Mouse (Mus musculus): ENCODE results near the gene Mycn. TPM values are rescaled to one million over a fixed set of nuclear protein-coding genes. Genes with fewer than 3 reads are reported as not detected.

The Mycn gene
- total and polyA plus RNA-seq, 2 experiments: 0.54 to 0.65 TPM

- 0 out of 2 replicates have a peak, but pooled peaks cover 3% of the 10 kb centered on the region for H3K79me2 ChIP-seq (ENCODE audit: control insufficient read depth, insufficient read depth, low read length)
- no peak overlapping the region for H3K27ac ChIP-seq (replicated peaks; ENCODE audit: insufficient read depth, low read depth, low read length)
- H3K36me3 ChIP-seq (ENCODE audit: control insufficient read depth, insufficient read depth, low read length): no peaks in the 10 kb centered on the region
- H3K9ac ChIP-seq (ENCODE audit: low read depth, low read length): peak overlapping the region; percentile 74
- DNase-seq (ENCODE audit: extremely low read depth, low read depth, low spot score): no peak
- WGBS: under 1% methylated on average over 20 of the region's 20 CpGs
- H3K4me1 ChIP-seq (ENCODE audit: control insufficient read depth, insufficient read depth, low read length): peaks cover 12% of the 10 kb centered on the region
- H3K27me3 ChIP-seq (ENCODE audit: control insufficient read depth, insufficient read depth, low read length): 0 out of 2 replicates have a peak, but pooled peaks cover 2% of the 10 kb centered on the region
- H3K4me3 ChIP-seq (ENCODE audit: insufficient read depth, low read depth, low read length): peak overlapping the region; percentile 74
- TF ChIP-seq CTCF (IDR thresholded peaks at IDR 0.05; ENCODE audit: low read depth, low read length) (no peak), POLR2A (IDR thresholded peaks at IDR 0.05; ENCODE audit: extremely low read depth, insufficient read depth, low read length) (no peak)
Observed at GRCm38 (mm10) chr12:12941129-12941504, 597 bp downstream of the Mycn start.

GRCm38 (mm10) chr12:12940466-12941128 lies 1.1 kb downstream of the Mycn start:
- Histone ChIP-seq H3K4me3 (ENCODE audit: insufficient read depth, low read depth, low read length) (peak overlapping the region; percentile 74), H3K36me3 (ENCODE audit: control insufficient read depth, insufficient read depth, low read length) (no peaks in the 10 kb centered on the region), H3K79me2 (ENCODE audit: control insufficient read depth, insufficient read depth, low read length) (0 out of 2 replicates have a peak, but pooled peaks cover 3% of the 10 kb centered on the region), H3K27me3 (ENCODE audit: control insufficient read depth, insufficient read depth, low read length) (0 out of 2 replicates have a peak, but pooled peaks cover 2% of the 10 kb centered on the region), H3K4me1 (ENCODE audit: control insufficient read depth, insufficient read depth, low read length) (peaks cover 12% of the 10 kb centered on the region), H3K9ac (ENCODE audit: low read depth, low read length) (peak overlapping the region; percentile 74), H3K27ac (replicated peaks; ENCODE audit: insufficient read depth, low read depth, low read length) (no peak overlapping the region)
- WGBS: 4% methylated on average over 13 of the region's 13 CpGs
- no peak for DNase-seq (ENCODE audit: extremely low read depth, low read depth, low spot score)
- no peak for TF ChIP-seq CTCF (IDR thresholded peaks at IDR 0.05; ENCODE audit: low read depth, low read length)
- TF ChIP-seq POLR2A (IDR thresholded peaks at IDR 0.05; ENCODE audit: extremely low read depth, insufficient read depth, low read length): no peak

GRCm38 (mm10) chr12:12939581-12940465 lies 1.9 kb downstream of the Mycn start:
- Histone ChIP-seq H3K4me1 (ENCODE audit: control insufficient read depth, insufficient read depth, low read length) (peaks cover 12% of the 10 kb centered on the region), H3K79me2 (ENCODE audit: control insufficient read depth, insufficient read depth, low read length) (0 out of 2 replicates have a peak, but pooled peaks cover 3% of the 10 kb centered on the region), H3K9ac (ENCODE audit: low read depth, low read length) (peak overlapping the region; percentile 56), H3K36me3 (ENCODE audit: control insufficient read depth, insufficient read depth, low read length) (no peaks in the 10 kb centered on the region), H3K27me3 (ENCODE audit: control insufficient read depth, insufficient read depth, low read length) (0 out of 2 replicates have a peak, but pooled peaks cover 2% of the 10 kb centered on the region), H3K4me3 (ENCODE audit: insufficient read depth, low read depth, low read length) (peak overlapping the region; percentile 35), H3K27ac (replicated peaks; ENCODE audit: insufficient read depth, low read depth, low read length) (no peak overlapping the region)
- DNase-seq (ENCODE audit: extremely low read depth, low read depth, low spot score): no peak
- WGBS: 4% methylated on average over 69 of the region's 69 CpGs
- TF ChIP-seq POLR2A (IDR thresholded peaks at IDR 0.05; ENCODE audit: extremely low read depth, insufficient read depth, low read length) (no peak), CTCF (IDR thresholded peaks at IDR 0.05; ENCODE audit: low read depth, low read length) (no peak)

- Histone ChIP-seq H3K27me3 (ENCODE audit: control insufficient read depth, insufficient read depth, low read length) (0 out of 2 replicates have a peak, but pooled peaks cover 2% of the 10 kb centered on the region), H3K9ac (ENCODE audit: low read depth, low read length) (0 out of 2 replicates have a peak overlapping the region, but pooled peaks have one; percentile 3), H3K4me1 (ENCODE audit: control insufficient read depth, insufficient read depth, low read length) (peaks cover 12% of the 10 kb centered on the region), H3K79me2 (ENCODE audit: control insufficient read depth, insufficient read depth, low read length) (0 out of 2 replicates have a peak, but pooled peaks cover 3% of the 10 kb centered on the region), H3K27ac (replicated peaks; ENCODE audit: insufficient read depth, low read depth, low read length) (no peak overlapping the region), H3K36me3 (ENCODE audit: control insufficient read depth, insufficient read depth, low read length) (no peaks in the 10 kb centered on the region), H3K4me3 (ENCODE audit: insufficient read depth, low read depth, low read length) (peak overlapping the region; percentile 14; the same call in 1 of the 2 replicates)
- TF ChIP-seq POLR2A (IDR thresholded peaks at IDR 0.05; ENCODE audit: extremely low read depth, insufficient read depth, low read length): no peak
- peak; percentile 64 for TF ChIP-seq CTCF (IDR thresholded peaks at IDR 0.05; ENCODE audit: low read depth, low read length)
- no peak for DNase-seq (ENCODE audit: extremely low read depth, low read depth, low spot score)
- 13% methylated on average over 12 of the region's 12 CpGs for WGBS
Observed at GRCm38 (mm10) chr12:12938850-12939249, 2.9 kb downstream of the Mycn start.

- 0 out of 2 replicates have a peak, but pooled peaks cover 2% of the 10 kb centered on the region for H3K27me3 ChIP-seq (ENCODE audit: control insufficient read depth, insufficient read depth, low read length)
- WGBS: 59% methylated on average over 7 of the region's 7 CpGs
- H3K4me3 ChIP-seq (ENCODE audit: insufficient read depth, low read depth, low read length): no peak overlapping the region
- H3K79me2 ChIP-seq (ENCODE audit: control insufficient read depth, insufficient read depth, low read length): 0 out of 2 replicates have a peak, but pooled peaks cover 3% of the 10 kb centered on the region
- no peak overlapping the region for H3K9ac ChIP-seq (ENCODE audit: low read depth, low read length)
- peak; percentile 34 for DNase-seq (ENCODE audit: extremely low read depth, low read depth, low spot score)
- TF ChIP-seq CTCF (IDR thresholded peaks at IDR 0.05; ENCODE audit: low read depth, low read length) (no peak), POLR2A (IDR thresholded peaks at IDR 0.05; ENCODE audit: extremely low read depth, insufficient read depth, low read length) (no peak)
- H3K4me1 ChIP-seq (ENCODE audit: control insufficient read depth, insufficient read depth, low read length): peaks cover 12% of the 10 kb centered on the region
- no peak overlapping the region for H3K27ac ChIP-seq (replicated peaks; ENCODE audit: insufficient read depth, low read depth, low read length)
- no peaks in the 10 kb centered on the region for H3K36me3 ChIP-seq (ENCODE audit: control insufficient read depth, insufficient read depth, low read length)
Observed at GRCm38 (mm10) chr12:12938361-12938760, 3.4 kb downstream of the Mycn start.

Data from liver, adult 2 months (tissue).